Mouse (Mus musculus): ENCODE data around the gene Pmepa1. TPM values are rescaled to one million over a fixed set of nuclear protein-coding genes. Genes with fewer than 3 reads are reported as not detected.

The Pmepa1 gene
- polyA plus RNA-seq, 1 experiment: 0.01 TPM

- no peaks in the 10 kb centered on the region for H3K9me3 ChIP-seq (ENCODE audit: control insufficient read depth, low read length)
- H3K4me1 ChIP-seq (ENCODE audit: control insufficient read depth): no peaks in the 10 kb centered on the region
- no peaks in the 10 kb centered on the region for H3K27me3 ChIP-seq (ENCODE audit: control insufficient read depth)
- H3K4me3 ChIP-seq (replicated peaks): no peak overlapping the region
- TF ChIP-seq GATA1 (IDR thresholded peaks at IDR 0.05; ENCODE audit: low read length): no peak
- no peak for TF ChIP-seq TAL1 (IDR thresholded peaks at IDR 0.05; ENCODE audit: low read length)
- H3K36me3 ChIP-seq (ENCODE audit: control insufficient read depth): no peaks in the 10 kb centered on the region
Measured at GRCm38 (mm10) chr2:173249386-173249785, 26.9 kb downstream of the Pmepa1 start.

GRCm38 (mm10) chr2:173248822-173249221, 27.5 kb downstream of the Pmepa1 start:
- Histone ChIP-seq H3K36me3 (ENCODE audit: control insufficient read depth) (no peaks in the 10 kb centered on the region), H3K4me1 (ENCODE audit: control insufficient read depth) (no peaks in the 10 kb centered on the region), H3K9me3 (ENCODE audit: control insufficient read depth, low read length) (no peaks in the 10 kb centered on the region), H3K4me3 (replicated peaks) (no peak overlapping the region), H3K27me3 (ENCODE audit: control insufficient read depth) (no peaks in the 10 kb centered on the region)
- TF ChIP-seq GATA1 (IDR thresholded peaks at IDR 0.05; ENCODE audit: low read length): no peak

- TF ChIP-seq GATA1 (IDR thresholded peaks at IDR 0.05; ENCODE audit: low read length) (no peak), TAL1 (IDR thresholded peaks at IDR 0.05; ENCODE audit: low read length) (no peak)
- H3K4me1 ChIP-seq (ENCODE audit: control insufficient read depth): no peaks in the 10 kb centered on the region
- no peaks in the 10 kb centered on the region for H3K27me3 ChIP-seq (ENCODE audit: control insufficient read depth)
- no peaks in the 10 kb centered on the region for H3K9me3 ChIP-seq (ENCODE audit: control insufficient read depth, low read length)
- H3K36me3 ChIP-seq (ENCODE audit: control insufficient read depth): no peaks in the 10 kb centered on the region
- no peak overlapping the region for H3K4me3 ChIP-seq (replicated peaks)
Measured at GRCm38 (mm10) chr2:173247911-173248310, 28.4 kb downstream of the Pmepa1 start.

GRCm38 (mm10) chr2:173247197-173247596, 29.1 kb downstream of the Pmepa1 start:
- TF ChIP-seq TAL1 (IDR thresholded peaks at IDR 0.05; ENCODE audit: low read length) (no peak), GATA1 (IDR thresholded peaks at IDR 0.05; ENCODE audit: low read length) (no peak)
- H3K9me3 ChIP-seq (ENCODE audit: control insufficient read depth, low read length): no peaks in the 10 kb centered on the region

GRCm38 (mm10) chr2:173246688-173247087, 29.6 kb downstream of the Pmepa1 start:
- H3K4me1 ChIP-seq (ENCODE audit: control insufficient read depth): no peaks in the 10 kb centered on the region
- no peak overlapping the region for H3K4me3 ChIP-seq (replicated peaks)
- no peaks in the 10 kb centered on the region for H3K36me3 ChIP-seq (ENCODE audit: control insufficient read depth)
- TF ChIP-seq GATA1 (IDR thresholded peaks at IDR 0.05; ENCODE audit: low read length) (no peak), TAL1 (IDR thresholded peaks at IDR 0.05; ENCODE audit: low read length) (no peak)
- no peaks in the 10 kb centered on the region for H3K9me3 ChIP-seq (ENCODE audit: control insufficient read depth, low read length)
- H3K27me3 ChIP-seq (ENCODE audit: control insufficient read depth): no peaks in the 10 kb centered on the region

More at GRCm38 (mm10) chr2:173247197-173247596, 29.1 kb downstream of the Pmepa1 start:
- H3K36me3 ChIP-seq (ENCODE audit: control insufficient read depth): no peaks in the 10 kb centered on the region
- H3K4me1 ChIP-seq (ENCODE audit: control insufficient read depth): no peaks in the 10 kb centered on the region
- H3K4me3 ChIP-seq (replicated peaks): no peak overlapping the region
- no peaks in the 10 kb centered on the region for H3K27me3 ChIP-seq (ENCODE audit: control insufficient read depth)

- Histone ChIP-seq H3K27me3 (ENCODE audit: control insufficient read depth) (no peaks in the 10 kb centered on the region), H3K4me1 (ENCODE audit: control insufficient read depth) (no peaks in the 10 kb centered on the region), H3K4me3 (replicated peaks) (no peak overlapping the region), H3K36me3 (ENCODE audit: control insufficient read depth) (no peaks in the 10 kb centered on the region), H3K9me3 (ENCODE audit: control insufficient read depth, low read length) (no peaks in the 10 kb centered on the region)
- TF ChIP-seq TAL1 (IDR thresholded peaks at IDR 0.05; ENCODE audit: low read length): no peak
- TF ChIP-seq GATA1 (IDR thresholded peaks at IDR 0.05; ENCODE audit: low read length): no peak
Measured at GRCm38 (mm10) chr2:173245258-173245657, 31.1 kb downstream of the Pmepa1 start.

- Histone ChIP-seq H3K4me3 (replicated peaks) (no peak overlapping the region), H3K9me3 (ENCODE audit: control insufficient read depth, low read length) (no peaks in the 10 kb centered on the region), H3K36me3 (ENCODE audit: control insufficient read depth) (no peaks in the 10 kb centered on the region), H3K4me1 (ENCODE audit: control insufficient read depth) (no peaks in the 10 kb centered on the region), H3K27me3 (ENCODE audit: control insufficient read depth) (no peaks in the 10 kb centered on the region)
- TF ChIP-seq GATA1 (IDR thresholded peaks at IDR 0.05; ENCODE audit: low read length) (no peak), TAL1 (IDR thresholded peaks at IDR 0.05; ENCODE audit: low read length) (no peak)
Measured at GRCm38 (mm10) chr2:173244108-173244507, 32.2 kb downstream of the Pmepa1 start.

GRCm38 (mm10) chr2:173243616-173244015, 32.7 kb downstream of the Pmepa1 start:
- no peak overlapping the region for H3K4me3 ChIP-seq (replicated peaks)
- H3K9me3 ChIP-seq (ENCODE audit: control insufficient read depth, low read length): no peaks in the 10 kb centered on the region
- no peaks in the 10 kb centered on the region for H3K27me3 ChIP-seq (ENCODE audit: control insufficient read depth)
- H3K4me1 ChIP-seq (ENCODE audit: control insufficient read depth): no peaks in the 10 kb centered on the region
- TF ChIP-seq GATA1 (IDR thresholded peaks at IDR 0.05; ENCODE audit: low read length) (no peak), TAL1 (IDR thresholded peaks at IDR 0.05; ENCODE audit: low read length) (no peak)
- no peaks in the 10 kb centered on the region for H3K36me3 ChIP-seq (ENCODE audit: control insufficient read depth)

- Histone ChIP-seq H3K36me3 (ENCODE audit: control insufficient read depth) (no peaks in the 10 kb centered on the region), H3K4me1 (ENCODE audit: control insufficient read depth) (no peaks in the 10 kb centered on the region), H3K27me3 (ENCODE audit: control insufficient read depth) (no peaks in the 10 kb centered on the region), H3K9me3 (ENCODE audit: control insufficient read depth, low read length) (no peaks in the 10 kb centered on the region), H3K4me3 (replicated peaks) (no peak overlapping the region)
- TF ChIP-seq TAL1 (IDR thresholded peaks at IDR 0.05; ENCODE audit: low read length): no peak
- no peak for TF ChIP-seq GATA1 (IDR thresholded peaks at IDR 0.05; ENCODE audit: low read length)
Measured at GRCm38 (mm10) chr2:173242874-173243273, 33.5 kb downstream of the Pmepa1 start.

GRCm38 (mm10) chr2:173240738-173241137, 35.6 kb downstream of the Pmepa1 start:
- no peak overlapping the region for H3K4me3 ChIP-seq (replicated peaks)
- H3K27me3 ChIP-seq (ENCODE audit: control insufficient read depth): no peaks in the 10 kb centered on the region
- TF ChIP-seq TAL1 (IDR thresholded peaks at IDR 0.05; ENCODE audit: low read length) (no peak), GATA1 (IDR thresholded peaks at IDR 0.05; ENCODE audit: low read length) (no peak)
- no peaks in the 10 kb centered on the region for H3K36me3 ChIP-seq (ENCODE audit: control insufficient read depth)
- no peaks in the 10 kb centered on the region for H3K9me3 ChIP-seq (ENCODE audit: control insufficient read depth, low read length)
- no peaks in the 10 kb centered on the region for H3K4me1 ChIP-seq (ENCODE audit: control insufficient read depth)

Data from erythroblast, embryonic 14.5 days (primary cell).